Mouse (Mus musculus): Measurements from ENCODE around the gene Iqch.

GRCm38 (mm10) chr9:63399463-63399815, 202.9 kb downstream of the Iqch start:
- TF ChIP-seq CTCF (IDR thresholded peaks at IDR 0.05; ENCODE audit: borderline replicate concordance, insufficient read depth, low read length) (no peak), POLR2A (IDR thresholded peaks at IDR 0.05; ENCODE audit: low read depth, low read length) (no peak)
